ENCODE assay signal across 13 mouse cellular contexts in the genomic region with DNA sequence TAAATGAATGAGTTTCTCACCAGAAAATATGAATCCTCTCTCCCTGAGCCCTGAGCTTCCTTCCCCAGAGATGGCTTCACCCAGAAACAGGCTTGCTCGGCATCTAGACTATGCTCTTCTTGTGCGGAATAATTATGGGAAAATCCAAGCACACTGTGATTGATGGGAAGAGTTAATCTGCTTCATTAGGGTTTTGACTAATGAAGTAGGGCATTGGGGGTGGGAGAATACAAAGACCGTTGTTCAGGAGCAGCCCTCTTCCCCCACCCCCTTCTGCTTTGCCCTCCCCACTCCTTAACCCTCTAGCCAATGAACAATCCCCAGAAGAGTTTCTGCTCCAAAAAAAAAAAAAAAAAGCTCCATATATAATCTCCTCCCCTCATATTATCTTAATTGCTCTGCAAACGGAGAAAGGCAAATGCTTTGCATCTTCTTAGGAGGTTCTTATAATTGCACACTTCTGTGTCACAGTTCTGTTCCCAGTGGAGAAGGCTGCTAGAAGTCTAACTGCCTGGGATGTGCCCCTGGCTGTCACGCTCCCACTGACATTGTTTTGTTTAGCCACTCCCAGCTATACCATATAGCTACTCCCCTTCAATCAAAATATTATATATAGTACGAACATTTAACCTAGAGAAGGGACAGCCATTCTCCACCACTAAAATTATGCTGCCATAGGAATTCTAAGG. TPM values are rescaled to one million over a fixed set of nuclear protein-coding genes. Genes with fewer than 3 reads are reported as not detected.
DNase-seq lines count a peak whose midpoint lies in the region; ATAC-seq and TF ChIP-seq lines count a peak whose summit lies in the region.
"Had no signal": no experiment of that assay in that cellular context is flagged by ENCODE, and none has a peak within 500 bp of the region (broad histone marks: within the 10 kb centered on the region; RNA-seq: fewer than 3 reads in every experiment).

No protein-coding gene starts in this region.

- peaks cover 1% of the 10 kb centered on the region for H3K4me1 ChIP-seq in ES-Bruce4 (ENCODE audit: control insufficient read depth, insufficient read depth, low read length)
- H3K4me1 ChIP-seq in ES-E14 (ENCODE audit: control insufficient read depth in 2 of 2, insufficient read depth in 2 of 2, low read length in 2 of 2, poor library complexity in 1 of 2), result peaks cover 0 to 22% of the 10 kb centered on the region in 2 experiments; a peak in 2 of 4 replicates
- peaks cover 4% of the 10 kb centered on the region; the same call in 1 of the 2 replicates for H3K4me1 ChIP-seq in forebrain, embryonic 15.5 days
- H3K4me1 ChIP-seq in midbrain, embryonic 14.5 days (ENCODE audit: control insufficient read depth, insufficient read depth, low read length), result no peaks in the 10 kb centered on the region
- H3K4me1 ChIP-seq in heart, embryonic 12.5 days (replicated peaks), result no peaks in the 10 kb centered on the region

- DNase-seq in ES-E14 (ENCODE audit: low read depth, low spot score), result no peak
- DNase-seq in midbrain, embryonic 14.5 days, result peak; percentile 38
- DNase-seq in embryo, embryonic 10 days (ENCODE audit: low spot score), result no peak
- DNase-seq in right cerebral cortex, postnatal 4 days, result no peak
- DNase-seq: cerebellum, adult 11-12 months; embryo, embryonic 11 days; kidney, postnatal 36 days; liver had no signal

- H3K4me2 ChIP-seq in forebrain, embryonic 15.5 days (replicated peaks), result no peak overlapping the region
- no peak overlapping the region for H3K4me2 ChIP-seq in midbrain, embryonic 14.5 days (ENCODE audit: low read length)
- no peak overlapping the region for H3K4me2 ChIP-seq in heart, embryonic 12.5 days

- H3K4me3 ChIP-seq in ES-Bruce4 (ENCODE audit: low read depth, low read length) (no peak overlapping the region), ES-E14 (ENCODE audit: insufficient read depth in 1 of 2, low read depth in 1 of 2, low read length in 2 of 2, poor library complexity in 1 of 2, severe bottlenecking in 1 of 2) (no peak overlapping the region)
- H3K4me3 ChIP-seq in forebrain, embryonic 15.5 days, result no peak overlapping the region
- H3K4me3 ChIP-seq in midbrain, embryonic 14.5 days (replicated peaks; ENCODE audit: low read depth, low read length), result no peak overlapping the region
- H3K4me3 ChIP-seq in heart, embryonic 12.5 days, result no peak overlapping the region

- peak; percentile 79 for ATAC-seq in forebrain, embryonic 15.5 days (replicated peaks)
- peak; percentile 62; the same call in 1 of the 2 replicates for ATAC-seq in midbrain, embryonic 14.5 days (ENCODE audit: low FRiP score, low TSS enrichment)
- ATAC-seq in heart, embryonic 12.5 days (ENCODE audit: insufficient number of reproducible peaks, low FRiP score), result no peak
- ATAC-seq: intestine, postnatal 0 days had no signal

- no peak for TF ChIP-seq EP300 in ES-Bruce4 (IDR thresholded peaks at IDR 0.05; ENCODE audit: insufficient read depth, low read depth, low read length)

- H3K9me3 ChIP-seq in ES-Bruce4 (replicated peaks; ENCODE audit: control insufficient read depth, insufficient read depth, low read length, poor library complexity, severe bottlenecking), result peaks cover 2% of the 10 kb centered on the region; the same call in 1 of the 2 replicates
- no peaks in the 10 kb centered on the region for H3K9me3 ChIP-seq in ES-E14 (ENCODE audit: control insufficient read depth, insufficient read depth, low read depth, low read length)
- no peaks in the 10 kb centered on the region for H3K9me3 ChIP-seq in forebrain, embryonic 15.5 days
- H3K9me3 ChIP-seq in midbrain, embryonic 14.5 days (ENCODE audit: control insufficient read depth, low read length), result no peaks in the 10 kb centered on the region
- no peaks in the 10 kb centered on the region for H3K9me3 ChIP-seq in heart, embryonic 12.5 days (replicated peaks)

- H3K27ac ChIP-seq in ES-Bruce4 (ENCODE audit: insufficient read depth, low read length) (peak overlapping the region; percentile 99), ES-E14 (ENCODE audit: insufficient read depth, low read depth, low read length, poor library complexity, severe bottlenecking) (peak overlapping the region; percentile 86; the same call in 1 of the 2 replicates)
- H3K27ac ChIP-seq in forebrain, embryonic 15.5 days (replicated peaks), result peak overlapping the region; percentile 59
- no peak overlapping the region for H3K27ac ChIP-seq in midbrain, embryonic 14.5 days (replicated peaks; ENCODE audit: low read depth, low read length)
- H3K27ac ChIP-seq in heart, embryonic 12.5 days (ENCODE audit: poor library complexity, severe bottlenecking), result no peak overlapping the region
- H3K27ac ChIP-seq: stomach, postnatal 0 days had no signal

- TF ChIP-seq POLR2A in ES-Bruce4 (IDR thresholded peaks at IDR 0.05; ENCODE audit: insufficient read depth, low read length), result no peak

- no peaks in the 10 kb centered on the region for H3K36me3 ChIP-seq in ES-Bruce4 (ENCODE audit: control insufficient read depth, insufficient read depth, low read length, poor library complexity, severe bottlenecking)
- no peaks in the 10 kb centered on the region; the same call in 1 of the 2 replicates for H3K36me3 ChIP-seq in ES-E14 (ENCODE audit: control insufficient read depth, insufficient read depth, low read length, poor library complexity, severe bottlenecking)
- no peaks in the 10 kb centered on the region for H3K36me3 ChIP-seq in forebrain, embryonic 15.5 days
- no peaks in the 10 kb centered on the region for H3K36me3 ChIP-seq in midbrain, embryonic 14.5 days (ENCODE audit: control insufficient read depth, insufficient read depth, low read length)
- H3K36me3 ChIP-seq in heart, embryonic 12.5 days, result no peaks in the 10 kb centered on the region

- WGBS in forebrain, embryonic 15.5 days, result 22% methylated on average over 6 of the region's 6 CpGs
- 45% methylated on average over 6 of the region's 6 CpGs for WGBS in midbrain, embryonic 14.5 days
- WGBS in heart, embryonic 12.5 days, result 76% methylated on average over 6 of the region's 6 CpGs

- H3K9ac ChIP-seq in ES-Bruce4 (ENCODE audit: low read depth, poor library complexity, severe bottlenecking) (no peak overlapping the region), ES-E14 (ENCODE audit: insufficient read depth, low read depth, low read length, poor library complexity, severe bottlenecking) (no peak overlapping the region)
- H3K9ac ChIP-seq in forebrain, embryonic 15.5 days (replicated peaks), result no peak overlapping the region
- no peak overlapping the region for H3K9ac ChIP-seq in midbrain, embryonic 14.5 days (replicated peaks; ENCODE audit: low read length)
- no peak overlapping the region for H3K9ac ChIP-seq in heart, embryonic 12.5 days

- in situ Hi-C loops in ES-E14 (cut with MboI; ENCODE audit: low sequenced_read_pairs in 2 of 2, unreplicated experiment in 2 of 2), result no loop called here

- H3K27me3 ChIP-seq in ES-Bruce4 (ENCODE audit: control insufficient read depth, insufficient read depth, low read length, poor library complexity, severe bottlenecking), result no peaks in the 10 kb centered on the region
- H3K27me3 ChIP-seq in forebrain, embryonic 15.5 days, result no peaks in the 10 kb centered on the region
- H3K27me3 ChIP-seq in midbrain, embryonic 14.5 days (ENCODE audit: control insufficient read depth, insufficient read depth, low read length), result no peaks in the 10 kb centered on the region
- H3K27me3 ChIP-seq in heart, embryonic 12.5 days (replicated peaks), result no peaks in the 10 kb centered on the region

- TF ChIP-seq CTCF in ES-Bruce4 (IDR thresholded peaks at IDR 0.05; ENCODE audit: low read depth, low read length), result no peak

TF ChIP-seq in ES-E14, 5 proteins besides CTCF, POLR2A, EP300 and RAD21:
- no peak for TF ChIP-seq MAFK (IDR thresholded peaks at IDR 0.05; ENCODE audit: insufficient read depth, low read depth, low read length)
- TF ChIP-seq CHD2 (IDR thresholded peaks at IDR 0.05; ENCODE audit: low read depth, low read length), result no peak
- no peak for TF ChIP-seq ZC3H11A (IDR thresholded peaks at IDR 0.05; ENCODE audit: borderline replicate concordance, low read depth, low read length)
- TF ChIP-seq HCFC1 (IDR thresholded peaks at IDR 0.05; ENCODE audit: borderline replicate concordance, insufficient read depth, low read length), result no peak
- no peak for TF ChIP-seq ZNF384 (IDR thresholded peaks at IDR 0.05; ENCODE audit: low read depth, low read length)

RNA-seq across cellular contexts. Expression of gene Mfap3l, which starts 24.9 kb away (rescaled TPM):
- polyA plus RNA-seq in ES-Bruce4 (2011; ENCODE audit: insufficient read depth, insufficient read length, low read depth, missing spikeins), result 11.5 and 12.6 TPM in 2 replicates
- 7.0 and 9.1 TPM in 2 replicates for total RNA-seq in ES-E14 (2012; rRNA removed)
- polyA plus RNA-seq in forebrain, embryonic 15.5 days (2015; fragmentation: Nextera tagmentation; extraction: Ambion mirVana), result 1.1 and 1.3 TPM in 2 replicates
- 2.4 and 3.0 TPM in 2 replicates for polyA plus RNA-seq in midbrain, embryonic 14.5 days (2014; fragmentation: Nextera tagmentation; extraction: Ambion mirVana)
- polyA plus RNA-seq in heart, embryonic 12.5 days (2016; fragmentation: Nextera tagmentation; extraction: Ambion mirVana), result 1.1 and 1.3 TPM in 2 replicates

Comparison
In these comparisons a context has a peak if more than half of its experiments do, and no peak if none do; other contexts are left out.
1. H3K27ac ChIP-seq: peak in ES-Bruce4 (single experiment), ES-E14 (single experiment) and forebrain, embryonic 15.5 days (single experiment); none in midbrain, embryonic 14.5 days (single experiment) and heart, embryonic 12.5 days (single experiment).